Mouse (Mus musculus) lung, embryonic 14.5 days (tissue): ENCODE results near the gene Ampd3. TPM values are rescaled to one million over a fixed set of nuclear protein-coding genes. Genes with fewer than 3 reads are reported as not detected.

Experiments
- ATAC-seq: fragments of 200-750 bp; cut with Nextera tagmentation; 2 replicates; pipeline ENCODE4 v1.8.0; 2017; ENCODE audit warnings: mild to moderate bottlenecking, moderate TSS enrichment, moderate library complexity; ENCODE audit not compliant: insufficient read depth
- DNase-seq: peaks from one replicate; pipeline ENCODE4 v3.0.0-alpha.2; 2015
- H3K27ac ChIP-seq: fragments of 300-500 bp; sonication (generic); 2 replicates; pipeline ENCODE4 v1.5.1; 2014; ENCODE audit warnings: low read depth, mild to moderate bottlenecking, moderate library complexity
- H3K27me3 ChIP-seq: fragments of 300-500 bp; sonication (generic); 2 replicates; pipeline ENCODE4 v1.6.1; 2014; ENCODE audit warnings: low read length, control low read depth; ENCODE audit not compliant: insufficient read depth
- H3K36me3 ChIP-seq: fragments of 300-500 bp; sonication (generic); 2 replicates; pipeline ENCODE4 v1.6.1; 2014; ENCODE audit warnings: control low read depth; ENCODE audit not compliant: insufficient read depth
- H3K4me1 ChIP-seq: fragments of 300-500 bp; sonication (generic); 2 replicates; pipeline ENCODE4 v1.6.1; 2014; ENCODE audit warnings: antibody characterized with exemption, control low read depth; ENCODE audit not compliant: insufficient read depth
- H3K4me2 ChIP-seq: fragments of 300-500 bp; sonication (generic); 2 replicates; pipeline ENCODE4 v1.6.1; 2014; ENCODE audit warnings: mild to moderate bottlenecking
- H3K4me3 ChIP-seq: fragments of 300-500 bp; sonication (generic); 2 replicates; pipeline ENCODE4 v1.5.1; 2014; ENCODE audit warnings: low read depth, low read length
- H3K9ac ChIP-seq: fragments of 300-500 bp; sonication (generic); 2 replicates; pipeline ENCODE4 v1.6.1; 2014
- H3K9me3 ChIP-seq: fragments of 300-500 bp; sonication (generic); 2 replicates; pipeline ENCODE4 v1.6.1; 2016; ENCODE audit warnings: low read depth, low read length, control low read depth
- CTCF ChIP-seq: IDR thresholded peaks from 2 replicates; pipeline ENCODE4 v1.5.1; 2016; ENCODE audit warnings: antibody characterized with exemption, low read depth
- WGBS: fragments of 180-500 bp; shearing (Covaris S2); extraction: QIAGEN DNeasy Blood & Tissue Kit; methylation state at CpG from one replicate; pipeline ENCODE4 v1.1.7; 2014; 5-methylcytosine and 5-hydroxymethylcytosine counted together
- polyA plus RNA-seq: library from polyadenylated mRNA; unstranded; fragments of >200 nt; fragmentation: Nextera tagmentation; extraction: Ambion mirVana; gene quantifications from 2 replicates; pipeline ENCODE4 v1.2.1, GENCODE M21; 2014

Gene Ampd3
- polyA plus RNA-seq, 1 experiment from 2014 or later: 1.4 TPM

DNA sequence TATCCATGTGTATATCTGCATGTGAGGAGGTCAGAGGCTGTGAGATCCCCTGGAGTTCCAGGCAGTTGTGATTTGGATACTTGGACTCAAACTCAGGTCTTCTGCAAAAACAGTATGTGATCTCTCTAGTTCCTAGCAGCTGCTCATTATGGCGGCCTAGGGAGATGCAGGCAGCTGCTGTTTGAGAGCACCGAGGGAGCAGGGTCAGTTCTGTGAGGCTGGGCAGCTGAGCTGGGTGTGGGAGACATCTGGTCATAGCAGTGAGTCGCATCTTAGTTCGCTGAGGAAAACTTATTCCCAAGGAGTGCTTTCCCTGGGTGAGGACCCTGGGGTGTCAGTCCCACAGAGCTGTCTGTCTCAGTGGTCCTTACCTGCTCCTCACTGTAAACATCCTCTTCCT lies 26.7 kb downstream of the Ampd3 start:
- 47% methylated on average over 4 of the region's 4 CpGs for WGBS
- no peaks in the 10 kb centered on the region for H3K36me3 ChIP-seq
- ATAC-seq: no peak

DNA sequence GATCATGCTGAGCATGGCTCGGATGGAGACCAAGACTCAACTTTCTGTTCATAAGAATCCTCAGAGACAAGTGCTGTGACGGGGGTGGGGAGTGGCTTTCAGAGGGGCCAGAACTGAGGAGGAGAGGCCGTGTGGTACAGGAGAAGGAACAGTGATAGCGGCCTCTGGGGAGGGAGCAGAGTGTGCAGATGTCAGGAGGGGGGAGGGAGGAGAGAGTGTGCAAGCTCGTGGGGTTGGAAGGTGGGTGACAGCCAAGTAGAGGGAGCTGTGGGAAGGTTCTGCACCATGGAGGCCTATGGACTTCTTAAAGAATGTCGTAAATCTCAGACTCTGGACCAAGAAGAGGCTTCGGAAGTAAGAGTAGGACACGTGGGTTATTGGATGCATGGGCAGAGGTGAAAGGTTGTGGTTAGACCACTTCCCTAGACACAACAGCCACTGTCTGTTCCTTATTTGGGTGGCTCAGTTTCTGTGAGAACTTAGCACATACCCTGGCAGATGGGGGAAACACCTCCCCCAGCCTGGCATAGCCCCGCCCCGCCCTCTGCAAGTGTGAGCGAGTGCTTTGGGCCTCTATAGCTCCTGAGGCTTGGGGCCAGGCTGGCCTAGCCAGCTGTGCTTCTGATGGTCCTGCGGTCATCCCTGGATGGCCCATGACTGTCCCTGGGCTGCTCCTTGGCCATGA lies 28.5 kb downstream of the Ampd3 start:
- Histone ChIP-seq H3K4me3 (no peak overlapping the region), H3K27me3 (no peaks in the 10 kb centered on the region), H3K4me2 (no peak overlapping the region), H3K9me3 (no peaks in the 10 kb centered on the region), H3K9ac (no peak overlapping the region), H3K36me3 (no peaks in the 10 kb centered on the region), H3K4me1 (no peaks in the 10 kb centered on the region), H3K27ac (no peak overlapping the region)
- 66% methylated on average over 12 of the region's 12 CpGs for whole genome bisulfite sequencing
- no peak for ATAC-seq
- no peak for DNase-seq
- TF ChIP-seq CTCF: no peak

More for the DNA sequence above, 26.7 kb downstream of the Ampd3 start:
- H3K4me2 ChIP-seq: no peak overlapping the region
- H3K9me3 ChIP-seq: no peaks in the 10 kb centered on the region
- no peak for DNase-seq
- TF ChIP-seq CTCF: no peak
- no peak overlapping the region for H3K27ac ChIP-seq
- no peaks in the 10 kb centered on the region for H3K4me1 ChIP-seq
- H3K9ac ChIP-seq: no peak overlapping the region
- no peak overlapping the region for H3K4me3 ChIP-seq
- no peaks in the 10 kb centered on the region for H3K27me3 ChIP-seq

DNA sequence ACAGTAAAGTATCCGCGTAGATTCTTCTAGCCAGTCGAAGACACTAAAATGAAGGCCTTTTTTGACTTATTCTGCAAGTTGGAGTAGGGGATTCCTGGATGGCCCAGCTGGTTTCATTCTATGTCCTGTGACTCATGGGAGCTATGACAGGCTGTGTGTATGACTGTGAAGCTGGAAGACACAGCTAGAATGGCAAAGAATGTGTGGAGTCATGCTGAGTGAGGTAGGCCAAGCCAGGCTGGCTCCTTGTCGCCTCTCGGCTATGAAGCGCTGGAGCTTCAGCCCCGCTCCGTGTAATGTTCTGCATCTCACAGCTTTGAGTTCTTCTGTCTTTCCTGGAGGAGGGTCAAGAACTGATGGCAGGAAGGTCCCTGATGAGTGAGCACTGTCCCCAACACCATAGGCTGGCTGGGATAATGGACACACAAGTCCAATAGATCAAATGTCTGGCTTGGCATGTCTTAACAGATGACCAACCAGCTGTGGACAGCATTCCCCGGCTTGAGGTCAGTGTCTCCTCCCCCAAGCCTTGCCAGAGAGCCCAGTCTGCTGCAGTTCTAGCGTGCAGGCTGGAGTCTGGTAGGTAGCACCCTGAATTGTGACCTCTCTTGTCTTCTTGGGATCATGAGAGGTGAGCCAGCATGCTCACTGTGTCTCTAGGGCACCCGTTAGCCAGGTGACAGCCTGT lies 29.9 kb downstream of the Ampd3 start:
- Histone ChIP-seq H3K4me2 (no peak overlapping the region), H3K27ac (no peak overlapping the region), H3K9me3 (no peaks in the 10 kb centered on the region), H3K4me1 (no peaks in the 10 kb centered on the region), H3K27me3 (no peaks in the 10 kb centered on the region), H3K36me3 (no peaks in the 10 kb centered on the region), H3K9ac (no peak overlapping the region), H3K4me3 (no peak overlapping the region)
- DNase-seq (no peak), ATAC-seq (no peak)
- no peak for TF ChIP-seq CTCF
- WGBS: 68% methylated on average over 11 of the region's 11 CpGs

DNA sequence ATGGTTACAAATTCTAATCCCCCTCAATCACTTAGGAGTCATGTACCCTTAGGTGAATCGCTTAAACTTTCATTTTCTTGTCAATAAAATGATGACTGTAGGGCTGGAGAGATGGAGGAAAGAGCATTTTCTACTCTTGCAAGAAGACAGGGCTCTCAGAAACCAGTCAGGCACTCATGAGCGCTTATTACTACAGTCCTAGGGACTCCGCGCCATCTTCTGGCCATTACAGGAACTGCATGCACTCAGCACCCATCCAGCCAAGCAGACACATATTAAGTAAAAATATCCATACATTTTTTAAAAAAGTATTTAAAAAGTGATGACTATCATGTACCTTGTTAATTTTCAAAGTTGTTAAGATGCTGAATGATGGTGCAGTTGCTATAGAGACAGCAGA lies 33.0 kb downstream of the Ampd3 start:
- peak; percentile 64; the same call in 1 of the 2 replicates for ATAC-seq
- peak; percentile 96 for TF ChIP-seq CTCF
- WGBS: 3% methylated on average over 4 of the region's 4 CpGs

DNA sequence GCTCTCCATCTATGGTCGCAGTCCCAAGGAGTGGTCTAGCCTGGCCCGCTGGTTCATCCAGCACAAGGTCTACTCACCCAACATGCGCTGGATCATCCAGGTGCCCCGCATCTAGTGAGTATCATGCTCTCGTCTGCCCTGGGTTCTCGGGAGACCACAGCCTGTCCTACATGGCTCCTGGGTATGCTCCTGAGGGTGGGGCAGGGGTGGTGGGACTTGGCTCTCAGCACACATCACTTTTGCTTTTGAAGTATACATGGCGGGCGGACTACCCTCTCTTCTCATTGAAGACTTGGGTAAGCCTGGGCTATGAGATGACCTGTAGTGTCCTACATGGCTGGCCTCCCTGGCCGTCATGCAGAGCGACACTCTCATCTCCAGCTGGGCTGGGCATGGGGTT lies 35.1 kb downstream of the Ampd3 start:
- WGBS: 95% methylated on average over 10 of the region's 10 CpGs
- Histone ChIP-seq H3K4me3 (no peak overlapping the region), H3K27ac (no peak overlapping the region), H3K36me3 (no peaks in the 10 kb centered on the region), H3K4me1 (no peaks in the 10 kb centered on the region), H3K9ac (no peak overlapping the region), H3K27me3 (no peaks in the 10 kb centered on the region), H3K4me2 (no peak overlapping the region), H3K9me3 (no peaks in the 10 kb centered on the region)
- TF ChIP-seq CTCF: no peak
- DNase-seq (no peak), ATAC-seq (no peak)

More for the DNA sequence above, 33.0 kb downstream of the Ampd3 start:
- Histone ChIP-seq H3K4me2 (no peak overlapping the region), H3K4me1 (no peaks in the 10 kb centered on the region), H3K36me3 (no peaks in the 10 kb centered on the region), H3K9me3 (no peaks in the 10 kb centered on the region), H3K4me3 (no peak overlapping the region), H3K27ac (no peak overlapping the region), H3K9ac (no peak overlapping the region), H3K27me3 (no peaks in the 10 kb centered on the region)
- peak; percentile 96 for DNase-seq

DNA sequence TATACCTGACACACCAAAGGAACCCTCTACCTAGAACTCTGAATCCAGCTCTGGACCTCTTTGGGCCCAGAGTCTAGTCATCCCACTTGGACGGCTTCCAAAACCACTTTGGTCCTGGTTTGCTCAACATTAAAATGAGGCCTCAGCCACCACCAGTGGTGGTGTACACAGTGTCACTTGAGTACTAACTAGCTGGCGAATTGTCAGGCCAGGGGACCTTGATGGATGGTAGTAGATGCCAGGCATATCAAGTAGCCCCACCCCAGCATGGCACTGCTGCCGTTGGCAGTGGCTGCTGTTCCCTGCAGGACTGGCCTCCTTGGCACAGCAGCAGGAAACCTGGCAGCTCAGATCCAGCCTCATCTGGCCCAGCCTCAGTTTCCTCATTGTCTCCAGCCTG lies 36.3 kb downstream of the Ampd3 start:
- Histone ChIP-seq H3K36me3 (no peaks in the 10 kb centered on the region), H3K4me2 (no peak overlapping the region), H3K4me3 (no peak overlapping the region), H3K9ac (no peak overlapping the region), H3K4me1 (no peaks in the 10 kb centered on the region), H3K9me3 (no peaks in the 10 kb centered on the region), H3K27ac (no peak overlapping the region), H3K27me3 (no peaks in the 10 kb centered on the region)
- DNase-seq (peak; percentile 40), ATAC-seq (no peak)
- WGBS: 52% methylated on average over 3 of the region's 3 CpGs
- TF ChIP-seq CTCF: no peak

DNA sequence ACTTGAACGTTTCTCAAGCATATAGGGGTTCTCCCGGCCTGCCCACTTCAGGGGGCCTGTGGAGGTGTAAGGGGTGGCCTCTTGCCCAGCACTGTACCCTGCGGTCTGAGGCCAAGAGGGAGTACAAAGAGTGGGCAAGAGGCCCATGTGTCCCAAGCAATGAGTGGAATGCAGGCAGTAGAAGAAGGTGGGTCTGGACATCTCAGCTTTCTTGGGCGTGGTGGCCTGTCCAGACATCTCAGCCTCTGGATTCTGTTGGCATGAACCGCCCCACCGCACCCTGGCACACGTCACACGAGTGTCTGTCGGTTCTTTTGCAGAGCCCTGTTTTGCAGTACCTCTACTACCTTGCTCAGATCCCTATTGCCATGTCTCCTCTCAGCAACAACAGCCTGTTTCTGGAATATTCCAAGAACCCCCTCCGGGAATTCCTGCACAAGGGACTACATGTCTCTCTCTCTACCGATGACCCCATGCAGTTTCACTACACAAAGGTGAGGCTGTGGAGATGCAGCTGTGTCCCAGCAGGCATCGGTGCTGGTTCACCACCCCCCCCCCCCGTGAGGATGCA lies 39.5 kb downstream of the Ampd3 start:
- H3K9ac ChIP-seq: no peak overlapping the region
- no peaks in the 10 kb centered on the region for H3K27me3 ChIP-seq
- H3K9me3 ChIP-seq: no peaks in the 10 kb centered on the region
- no peak overlapping the region for H3K4me2 ChIP-seq
- H3K36me3 ChIP-seq: peaks cover 4% of the 10 kb centered on the region
- no peak for ATAC-seq
- no peak for DNase-seq
- no peak overlapping the region for H3K27ac ChIP-seq
- WGBS: 82% methylated on average over 13 of the region's 13 CpGs
- no peak overlapping the region for H3K4me3 ChIP-seq
- TF ChIP-seq CTCF: no peak
- no peaks in the 10 kb centered on the region for H3K4me1 ChIP-seq
